Mouse (Mus musculus): ENCODE data around the gene Rxrg. TPM values are rescaled to one million over a fixed set of nuclear protein-coding genes. Genes with fewer than 3 reads are reported as not detected.

Gene Rxrg
- total and polyA plus RNA-seq, 3 experiments: 0.11 TPM; not detected in 2

GRCm38 (mm10) chr1:167636948-167637347 lies 38.8 kb downstream of the Rxrg start:
- Histone ChIP-seq H3K27me3 (ENCODE audit: insufficient read depth, low read length) (no peaks in the 10 kb centered on the region), H3K36me3 (replicated peaks) (no peaks in the 10 kb centered on the region), H3K4me3 (ENCODE audit: low read depth, low read length) (no peak overlapping the region), H3K9me3 (replicated peaks) (peaks cover 64% of the 10 kb centered on the region), H3K4me1 (ENCODE audit: insufficient read depth, low read depth, low read length) (no peaks in the 10 kb centered on the region)
- no peak for DNase-seq (ENCODE audit: low spot score)
- TF ChIP-seq POLR2AphosphoS5 (IDR thresholded peaks at IDR 0.05; ENCODE audit: insufficient replicate concordance, low read depth, low read length) (no peak), CTCF (IDR thresholded peaks at IDR 0.05; ENCODE audit: low read depth, low read length) (peak; percentile 49; the same call in 1 of the 2 replicates)
- ATAC-seq (ENCODE audit: extremely low read depth, insufficient number of reproducible peaks, low FRiP score, poor library complexity, severe bottlenecking): no peak

- H3K9me3 ChIP-seq (replicated peaks): peaks cover 60% of the 10 kb centered on the region
- H3K4me3 ChIP-seq (ENCODE audit: low read depth, low read length): no peak overlapping the region
- H3K27me3 ChIP-seq (ENCODE audit: insufficient read depth, low read length): no peaks in the 10 kb centered on the region
- TF ChIP-seq CTCF (IDR thresholded peaks at IDR 0.05; ENCODE audit: low read depth, low read length) (no peak), POLR2AphosphoS5 (IDR thresholded peaks at IDR 0.05; ENCODE audit: insufficient replicate concordance, low read depth, low read length) (no peak), GATA1 (IDR thresholded peaks at IDR 0.05; ENCODE audit: borderline replicate concordance, low read length) (no peak), TAL1 (conservative IDR thresholded peaks at IDR 0.05; ENCODE audit: low read depth, low read length) (no peak), GATA2 (IDR thresholded peaks at IDR 0.05; ENCODE audit: borderline replicate concordance, low read depth, low read length) (no peak)
- no peaks in the 10 kb centered on the region for H3K36me3 ChIP-seq (replicated peaks)
- ATAC-seq (ENCODE audit: extremely low read depth, insufficient number of reproducible peaks, low FRiP score, poor library complexity, severe bottlenecking) (no peak), DNase-seq (ENCODE audit: low spot score) (no peak)
- H3K4me1 ChIP-seq (ENCODE audit: insufficient read depth, low read depth, low read length): no peaks in the 10 kb centered on the region
Measured at GRCm38 (mm10) chr1:167638053-167638452, 39.9 kb downstream of the Rxrg start.

GRCm38 (mm10) chr1:167638901-167639300 lies 40.7 kb downstream of the Rxrg start:
- Histone ChIP-seq H3K9me3 (replicated peaks) (peaks cover 63% of the 10 kb centered on the region), H3K27me3 (ENCODE audit: insufficient read depth, low read length) (no peaks in the 10 kb centered on the region), H3K4me1 (ENCODE audit: insufficient read depth, low read depth, low read length) (no peaks in the 10 kb centered on the region), H3K4me3 (ENCODE audit: low read depth, low read length) (no peak overlapping the region), H3K36me3 (replicated peaks) (no peaks in the 10 kb centered on the region)
- no peak for TF ChIP-seq TAL1 (conservative IDR thresholded peaks at IDR 0.05; ENCODE audit: low read depth, low read length)
- TF ChIP-seq CTCF (IDR thresholded peaks at IDR 0.05; ENCODE audit: low read depth, low read length): no peak
- no peak for TF ChIP-seq GATA1 (IDR thresholded peaks at IDR 0.05; ENCODE audit: borderline replicate concordance, low read length)
- no peak for TF ChIP-seq GATA2 (IDR thresholded peaks at IDR 0.05; ENCODE audit: borderline replicate concordance, low read depth, low read length)
- no peak for TF ChIP-seq POLR2AphosphoS5 (IDR thresholded peaks at IDR 0.05; ENCODE audit: insufficient replicate concordance, low read depth, low read length)
- no peak for DNase-seq (ENCODE audit: low spot score)
- no peak for ATAC-seq (ENCODE audit: extremely low read depth, insufficient number of reproducible peaks, low FRiP score, poor library complexity, severe bottlenecking)

GRCm38 (mm10) chr1:167644866-167645537 lies 46.8 kb downstream of the Rxrg start:
- H3K36me3 ChIP-seq (replicated peaks): no peaks in the 10 kb centered on the region
- H3K4me3 ChIP-seq (ENCODE audit: low read depth, low read length): no peak overlapping the region
- H3K27me3 ChIP-seq (ENCODE audit: insufficient read depth, low read length): no peaks in the 10 kb centered on the region
- H3K4me1 ChIP-seq (ENCODE audit: insufficient read depth, low read depth, low read length): no peaks in the 10 kb centered on the region
- no peak for TF ChIP-seq POLR2AphosphoS5 (IDR thresholded peaks at IDR 0.05; ENCODE audit: insufficient replicate concordance, low read depth, low read length)
- TF ChIP-seq CTCF (IDR thresholded peaks at IDR 0.05; ENCODE audit: low read depth, low read length): no peak; the same call in 1 of the 2 replicates
- TF ChIP-seq TAL1 (conservative IDR thresholded peaks at IDR 0.05; ENCODE audit: low read depth, low read length): no peak
- ATAC-seq (ENCODE audit: extremely low read depth, insufficient number of reproducible peaks, low FRiP score, poor library complexity, severe bottlenecking) (no peak), DNase-seq (ENCODE audit: low spot score) (no peak)
- H3K9me3 ChIP-seq (replicated peaks): peaks cover 51% of the 10 kb centered on the region

GRCm38 (mm10) chr1:167648670-167649069 lies 50.5 kb downstream of the Rxrg start:
- no peak for DNase-seq (ENCODE audit: low spot score)
- no peaks in the 10 kb centered on the region for H3K36me3 ChIP-seq (replicated peaks)
- no peaks in the 10 kb centered on the region for H3K4me1 ChIP-seq (ENCODE audit: insufficient read depth, low read depth, low read length)
- H3K4me3 ChIP-seq (ENCODE audit: low read depth, low read length): no peak overlapping the region
- H3K27me3 ChIP-seq (ENCODE audit: insufficient read depth, low read length): no peaks in the 10 kb centered on the region
- H3K9me3 ChIP-seq (replicated peaks): peaks cover 54% of the 10 kb centered on the region
- TF ChIP-seq POLR2AphosphoS5 (IDR thresholded peaks at IDR 0.05; ENCODE audit: insufficient replicate concordance, low read depth, low read length): no peak
- no peak for TF ChIP-seq TAL1 (conservative IDR thresholded peaks at IDR 0.05; ENCODE audit: low read depth, low read length)
- ATAC-seq (ENCODE audit: extremely low read depth, insufficient number of reproducible peaks, low FRiP score, poor library complexity, severe bottlenecking): no peak

- Histone ChIP-seq H3K4me1 (ENCODE audit: insufficient read depth, low read depth, low read length) (no peaks in the 10 kb centered on the region), H3K9me3 (replicated peaks) (peaks cover 57% of the 10 kb centered on the region), H3K27me3 (ENCODE audit: insufficient read depth, low read length) (no peaks in the 10 kb centered on the region), H3K36me3 (replicated peaks) (no peaks in the 10 kb centered on the region), H3K4me3 (ENCODE audit: low read depth, low read length) (no peak overlapping the region)
- no peak for DNase-seq (ENCODE audit: low spot score)
- no peak for ATAC-seq (ENCODE audit: extremely low read depth, insufficient number of reproducible peaks, low FRiP score, poor library complexity, severe bottlenecking)
- TF ChIP-seq GATA1 (IDR thresholded peaks at IDR 0.05; ENCODE audit: borderline replicate concordance, low read length): no peak
- TF ChIP-seq GATA2 (IDR thresholded peaks at IDR 0.05; ENCODE audit: borderline replicate concordance, low read depth, low read length): no peak
- TF ChIP-seq POLR2AphosphoS5 (IDR thresholded peaks at IDR 0.05; ENCODE audit: insufficient replicate concordance, low read depth, low read length): no peak
- TF ChIP-seq CTCF (IDR thresholded peaks at IDR 0.05; ENCODE audit: low read depth, low read length): no peak
- TF ChIP-seq TAL1 (conservative IDR thresholded peaks at IDR 0.05; ENCODE audit: low read depth, low read length): no peak
Measured at GRCm38 (mm10) chr1:167649122-167649633, 51.0 kb downstream of the Rxrg start.

Measured in G1E (cell line).